Mouse (Mus musculus): ENCODE measurements around the gene Cracr2b.
"Not testable (repeated sequence)": the region's sequence is repeated elsewhere in the genome, so short reads cannot be mapped to it uniquely, and the experiment has no call there.

Gene Cracr2b

GRCm38 (mm10) chr7:141433517-141434400, 27.1 kb upstream of the Cracr2b start:
- DNase-seq (ENCODE audit: low read depth, low spot score): no peak

- DNase-seq (ENCODE audit: low read depth, low spot score): peak; percentile 54
Measured at GRCm38 (mm10) chr7:141434464-141434863, 26.4 kb upstream of the Cracr2b start.

DNA sequence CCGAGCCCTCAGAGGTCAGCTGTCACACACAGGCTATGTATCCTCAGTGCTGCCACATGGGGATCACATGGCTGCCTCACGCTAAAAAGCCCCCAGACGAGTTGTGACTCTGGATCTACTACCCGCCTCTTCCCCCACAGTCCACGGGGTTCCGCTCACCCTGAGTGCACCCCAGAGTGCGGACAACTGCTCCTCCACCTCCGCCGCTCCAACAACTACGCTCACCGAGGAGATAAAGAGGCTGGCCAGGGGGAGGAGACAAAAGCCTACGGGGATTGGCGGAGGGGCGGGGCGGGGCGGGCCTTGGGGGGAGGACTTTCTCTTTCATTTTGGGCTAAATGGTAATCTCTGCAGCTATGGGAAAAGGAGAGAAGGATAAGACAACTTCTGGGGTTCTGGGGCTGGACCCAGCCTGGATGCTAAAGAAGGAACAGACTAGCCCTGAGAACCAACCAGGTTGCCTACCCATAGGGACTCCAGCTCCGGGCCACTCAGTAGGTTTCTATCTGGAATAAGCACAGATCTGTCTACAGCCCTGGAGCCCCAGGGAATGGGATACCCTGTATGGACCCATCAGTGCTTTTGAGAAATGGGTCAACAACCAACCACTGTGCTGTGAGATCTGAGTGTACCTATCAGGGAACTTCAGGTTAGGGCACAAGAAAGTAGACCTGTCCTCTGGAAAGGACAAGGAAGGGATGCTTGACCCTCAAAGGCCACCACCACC, 25.6 kb upstream of the Cracr2b start:
- peak; percentile 84 for DNase-seq (ENCODE audit: low read depth, low spot score)

- DNase-seq (ENCODE audit: low read depth, low spot score): no peak
Measured at GRCm38 (mm10) chr7:141435856-141436522, 24.9 kb upstream of the Cracr2b start.

- no peak for DNase-seq (ENCODE audit: low read depth, low spot score)
Measured at GRCm38 (mm10) chr7:141436523-141436892, 24.4 kb upstream of the Cracr2b start.

DNA sequence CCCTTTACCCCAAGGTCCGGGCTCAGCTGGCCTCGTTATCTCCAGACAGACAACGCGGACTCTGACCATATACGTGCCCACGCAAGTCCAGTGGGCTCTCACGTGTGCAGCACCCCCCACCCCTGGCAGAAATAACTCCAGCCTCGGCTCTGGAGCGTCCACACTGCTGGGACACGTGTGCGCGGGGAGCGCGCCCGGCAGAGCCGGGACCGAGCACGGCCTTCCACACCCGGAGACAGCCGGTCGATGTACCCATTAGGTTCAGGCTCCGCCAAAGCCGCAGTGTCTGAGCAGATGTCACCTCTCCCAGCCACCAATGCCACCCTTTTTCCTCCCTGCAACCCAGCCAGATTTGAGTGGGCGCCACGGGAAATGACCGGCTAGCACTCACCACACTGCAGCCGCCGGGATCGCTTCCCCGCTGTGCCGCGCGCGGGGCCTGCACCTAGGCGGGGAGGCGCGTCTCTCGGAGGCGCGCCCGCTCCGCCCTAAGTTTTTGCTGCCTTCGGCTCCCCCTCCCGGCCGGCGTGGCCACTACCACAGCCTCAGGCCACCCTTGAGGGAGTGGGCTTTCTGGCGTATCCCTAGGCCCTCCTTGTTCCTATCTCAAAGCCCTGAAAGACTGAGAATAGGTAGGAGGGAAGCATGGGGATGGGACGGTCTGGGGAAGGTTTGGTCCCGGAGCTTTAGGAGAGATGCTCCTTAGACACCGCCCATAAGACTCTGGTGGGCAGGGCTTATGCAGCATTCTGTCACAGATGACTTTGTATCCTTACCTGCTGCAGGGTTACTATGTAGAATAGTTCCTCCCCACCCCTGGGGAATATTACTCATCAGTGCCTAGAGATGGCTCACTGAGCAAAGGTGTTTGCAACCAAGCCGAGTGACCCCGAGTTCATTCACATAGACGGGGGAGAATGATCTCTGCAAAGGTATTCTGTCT, 23.4 kb upstream of the Cracr2b start, which contains the start of gene Slc25a22:
Gene Slc25a22, minus strand, starts transcription at position 715 of the 943 bp plus-strand sequence.
- DNase-seq (ENCODE audit: low read depth, low spot score): peak; percentile 88

- no peak for DNase-seq (ENCODE audit: low read depth, low spot score)
Measured at GRCm38 (mm10) chr7:141438201-141438968, 22.5 kb upstream of the Cracr2b start.

DNA sequence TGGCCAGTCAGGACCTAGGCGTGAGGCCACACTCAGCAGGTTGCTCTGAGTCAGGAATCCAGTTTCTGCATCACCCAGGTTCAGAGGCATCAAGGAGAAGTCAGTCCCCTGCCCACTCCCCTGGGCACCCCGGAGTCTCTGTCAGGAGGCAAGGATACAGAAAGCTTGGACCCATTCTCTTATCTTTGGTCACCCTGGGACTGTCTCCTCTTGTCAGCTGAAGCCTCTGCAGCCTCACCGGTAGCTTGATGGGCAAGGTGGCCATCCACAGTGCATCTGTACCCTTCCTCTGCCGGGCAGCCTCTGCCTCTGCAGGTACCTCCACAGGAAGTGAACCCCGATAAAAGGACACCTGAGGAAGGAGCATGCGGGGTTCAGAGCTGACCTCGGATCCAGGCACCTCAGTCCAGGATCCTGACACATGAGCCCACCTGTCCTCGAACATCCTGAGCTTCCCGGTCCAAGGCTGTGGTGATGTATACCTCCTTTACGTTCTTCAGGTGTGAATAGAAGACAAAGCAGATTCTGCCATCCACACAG, 21.7 kb upstream of the Cracr2b start:
- DNase-seq (ENCODE audit: low read depth, low spot score): no peak

DNA sequence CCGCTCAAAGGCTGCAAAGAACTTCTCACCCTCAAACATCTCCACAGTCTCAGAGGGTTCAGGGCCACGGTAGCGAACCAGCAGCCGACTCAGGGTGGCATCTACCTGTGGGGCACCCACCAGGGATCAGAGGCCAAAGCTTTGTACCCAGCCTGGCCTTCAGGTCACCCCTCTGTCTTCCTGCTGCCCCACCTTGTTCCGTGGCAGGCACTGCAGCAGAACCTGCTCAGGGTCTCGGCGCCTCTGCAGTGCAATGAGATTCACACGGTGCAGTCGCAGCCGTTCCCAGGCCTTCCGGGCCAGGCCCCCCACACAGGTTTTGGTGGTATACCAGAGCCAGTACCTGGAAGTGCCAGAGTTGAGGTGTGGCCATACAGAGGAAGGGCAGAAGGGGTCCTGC, 21.1 kb upstream of the Cracr2b start:
- DNase-seq (ENCODE audit: low read depth, low spot score): no peak

GRCm38 (mm10) chr7:141440613-141441012, 20.3 kb upstream of the Cracr2b start:
- peak; percentile 73 for DNase-seq (ENCODE audit: low read depth, low spot score)

- no peak for DNase-seq (ENCODE audit: low read depth, low spot score)
Measured at GRCm38 (mm10) chr7:141441460-141441859, 19.4 kb upstream of the Cracr2b start.

GRCm38 (mm10) chr7:141442199-141442598, 18.7 kb upstream of the Cracr2b start:
- DNase-seq (ENCODE audit: low read depth, low spot score): no peak

GRCm38 (mm10) chr7:141443081-141443821, 17.6 kb upstream of the Cracr2b start:
- DNase-seq (ENCODE audit: low read depth, low spot score): peak; percentile 38

DNA sequence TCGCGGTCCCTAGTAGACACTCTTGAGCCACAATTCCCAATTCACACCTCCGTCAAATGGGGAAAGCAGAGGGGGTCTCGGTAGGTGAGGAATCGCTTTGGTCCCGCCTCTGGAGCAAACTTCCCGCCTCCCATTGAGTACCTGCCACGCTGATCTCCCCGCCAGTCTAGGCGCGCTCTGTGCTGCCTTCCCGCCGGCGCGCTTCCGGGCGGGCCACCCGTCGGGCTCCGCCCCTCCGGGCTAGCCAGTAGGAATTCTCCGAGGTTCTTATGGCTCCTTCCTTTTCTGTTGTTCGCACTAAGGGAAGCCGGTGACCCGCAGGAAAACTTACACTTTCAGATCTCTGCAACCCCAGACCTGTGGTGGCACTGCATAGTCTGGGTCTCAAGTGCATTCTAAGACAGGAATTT, 17.1 kb upstream of the Cracr2b start, which contains the start of gene Pidd1:
Gene Pidd1, minus strand, starts transcription at position 198 of the 410 bp plus-strand sequence.
- peak; percentile 78 for DNase-seq (ENCODE audit: low read depth, low spot score)

DNA sequence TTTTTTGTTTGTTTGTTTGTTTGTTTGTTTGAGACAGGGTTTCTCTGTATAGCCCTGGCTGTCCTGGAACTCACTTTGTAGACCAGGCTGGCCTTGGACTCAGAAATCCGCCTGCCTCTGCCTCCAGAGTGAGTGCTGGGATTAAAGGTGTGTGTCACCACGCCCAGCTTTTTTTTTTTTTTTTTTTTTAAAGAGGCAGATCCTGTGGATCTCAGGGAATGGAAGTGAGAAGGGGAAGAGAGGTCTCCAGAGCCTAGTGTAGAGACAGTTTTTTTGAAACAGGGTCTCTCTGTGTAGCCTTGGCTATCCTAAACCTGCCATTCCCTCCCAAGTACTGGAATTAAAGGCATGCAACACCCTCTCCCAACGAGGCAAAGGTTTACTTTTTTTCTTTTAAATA, 14.5 kb upstream of the Cracr2b start:
- DNase-seq (ENCODE audit: low read depth, low spot score): not testable (repeated sequence)

GRCm38 (mm10) chr7:141447110-141447991, 13.5 kb upstream of the Cracr2b start, which contains the start of gene Rplp2:
TSS of gene Rplp2 (plus strand) at chr7:141447370.
- DNase-seq (ENCODE audit: low read depth, low spot score): peak; percentile 94

- DNase-seq (ENCODE audit: low read depth, low spot score): no peak
Measured at GRCm38 (mm10) chr7:141451928-141452327, 9.0 kb upstream of the Cracr2b start.

DNA sequence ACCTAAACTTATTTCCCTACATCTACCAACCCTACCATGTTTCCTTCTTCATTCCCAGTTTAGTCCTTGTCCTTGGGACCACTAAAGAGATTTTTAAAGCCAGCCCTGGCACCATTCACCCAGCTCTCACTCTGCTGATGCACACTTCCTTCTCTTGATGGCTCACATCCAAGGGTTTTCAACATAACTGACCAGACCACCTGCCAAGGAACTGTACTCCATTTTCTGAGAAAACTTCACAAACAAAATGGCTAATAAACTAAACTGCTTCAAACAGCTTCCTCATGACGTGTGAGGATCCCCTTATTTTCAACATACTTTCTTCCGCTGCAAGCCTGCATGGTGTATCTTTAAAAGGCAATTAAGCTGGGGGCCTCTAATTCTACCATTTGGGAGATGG, 7.3 kb upstream of the Cracr2b start:
- DNase-seq (ENCODE audit: low read depth, low spot score): no peak

All from CD4-positive, CD25-positive, alpha-beta regulatory T cell, adult 2 months (primary cell).